ENCODE assay signal across 12 mouse cellular contexts in the genomic region with DNA sequence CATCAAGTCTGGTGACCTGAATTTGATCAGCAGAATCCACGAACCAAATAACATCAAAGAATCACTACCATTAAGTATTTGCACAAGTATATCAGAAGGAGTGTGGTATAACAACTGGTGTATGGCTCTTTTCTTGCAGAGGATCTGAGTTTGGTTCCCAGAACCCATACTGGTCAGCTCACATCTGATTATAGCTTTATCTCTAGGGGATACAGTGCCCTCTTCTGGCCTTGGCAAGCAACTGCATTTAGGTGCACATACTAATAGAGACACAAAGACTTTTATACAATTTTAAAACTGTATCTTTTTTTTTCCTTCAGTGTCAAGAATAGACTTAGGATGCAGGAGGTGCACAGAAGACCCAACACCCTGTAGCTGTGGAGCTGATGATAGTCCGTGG. TPM values are rescaled to one million over a fixed set of nuclear protein-coding genes. Genes with fewer than 3 reads are reported as not detected.
A peak's percentile ranks its signal among the peaks of the same experiment; 100 is the strongest.
DNase-seq lines count a peak whose midpoint lies in the region; ATAC-seq and TF ChIP-seq lines count a peak whose summit lies in the region.
"Had no signal": no experiment of that assay in that cellular context is flagged by ENCODE, and none has a peak within 500 bp of the region (broad histone marks: within the 10 kb centered on the region; RNA-seq: fewer than 3 reads in every experiment).

No protein-coding gene starts in this region.

- H3K27me3 ChIP-seq in liver, embryonic 14.5 days (ENCODE audit: control insufficient read depth, insufficient read depth, low read length): no peaks in the 10 kb centered on the region
- H3K27me3 ChIP-seq in liver, embryonic 12.5 days (replicated peaks): no peaks in the 10 kb centered on the region
- H3K27me3 ChIP-seq in midbrain, embryonic 16.5 days (ENCODE audit: control insufficient read depth, insufficient read depth, low read depth, low read length): no peaks in the 10 kb centered on the region

- H3K9me3 ChIP-seq in liver, embryonic 14.5 days (ENCODE audit: control insufficient read depth, low read length): no peaks in the 10 kb centered on the region
- H3K9me3 ChIP-seq in liver, embryonic 12.5 days (replicated peaks): no peaks in the 10 kb centered on the region
- no peaks in the 10 kb centered on the region for H3K9me3 ChIP-seq in midbrain, embryonic 16.5 days (replicated peaks; ENCODE audit: control insufficient read depth, low read length, poor library complexity, severe bottlenecking)

- WGBS in liver, embryonic 14.5 days (ENCODE audit: insufficient replicate concordance): 79% methylated on average over 2 of the region's 2 CpGs
- 89% methylated on average over 2 of the region's 2 CpGs for WGBS in liver, embryonic 12.5 days (ENCODE audit: insufficient replicate concordance)
- WGBS in midbrain, embryonic 16.5 days: 90% methylated on average over 2 of the region's 2 CpGs

- TF ChIP-seq CTCF in liver, embryonic 14.5 days (IDR thresholded peaks at IDR 0.05; ENCODE audit: low read depth): peak; percentile 55

- no peak overlapping the region for H3K27ac ChIP-seq in liver, embryonic 14.5 days
- no peak overlapping the region for H3K27ac ChIP-seq in liver, embryonic 12.5 days
- H3K27ac ChIP-seq in midbrain, embryonic 16.5 days (ENCODE audit: low read length): no peak overlapping the region

- peak; percentile 29 for DNase-seq in embryo, embryonic 10.5 days (ENCODE audit: low spot score)
- no peak for DNase-seq in embryo, embryonic 11 days
- no peak for DNase-seq in liver, embryonic 14.5 days (ENCODE audit: low read depth in 3 of 3, low spot score in 3 of 3)
- peak; percentile 56 for DNase-seq in NIH3T3 (ENCODE audit: low read depth)
- DNase-seq in spleen, postnatal 14 days (ENCODE audit: low spot score in 2 of 2): no peak
- DNase-seq in adrenal gland, adult (ENCODE audit: inconsistent age in 2 of 2, low spot score in 1 of 2): no peak
- DNase-seq: adrenal gland, postnatal 36 days; cerebellum, adult 9-10 months; kidney, postnatal 10 days; lung, postnatal 10 days had no signal

- no peak overlapping the region for H3K4me3 ChIP-seq in liver, embryonic 14.5 days (ENCODE audit: insufficient read depth in 1 of 2, low read depth in 2 of 2, low read length in 2 of 2)
- H3K4me3 ChIP-seq in liver, embryonic 12.5 days: no peak overlapping the region
- H3K4me3 ChIP-seq in midbrain, embryonic 16.5 days (ENCODE audit: low read depth, low read length): no peak overlapping the region

- H3K4me2 ChIP-seq in liver, embryonic 14.5 days (ENCODE audit: low read depth): no peak overlapping the region
- H3K4me2 ChIP-seq in liver, embryonic 12.5 days: no peak overlapping the region
- peak overlapping the region; percentile 81 for H3K4me2 ChIP-seq in midbrain, embryonic 16.5 days (ENCODE audit: low read length)

- TF ChIP-seq EP300 in liver, embryonic 14.5 days (IDR thresholded peaks at IDR 0.05; ENCODE audit: low read depth): no peak

- peaks cover 0 to 4% of the 10 kb centered on the region in 2 experiments; a peak in 2 of 4 replicates for H3K4me1 ChIP-seq in liver, embryonic 14.5 days (replicated peaks; ENCODE audit: control insufficient read depth in 2 of 2, insufficient read depth in 2 of 2, low read length in 1 of 2)
- H3K4me1 ChIP-seq in liver, embryonic 12.5 days: peaks cover 20% of the 10 kb centered on the region
- peaks cover 31% of the 10 kb centered on the region for H3K4me1 ChIP-seq in midbrain, embryonic 16.5 days (ENCODE audit: control insufficient read depth, insufficient read depth, low read length)

- H3K36me3 ChIP-seq in liver, embryonic 14.5 days (replicated peaks; ENCODE audit: control insufficient read depth, insufficient read depth, low read depth): peaks cover 5% of the 10 kb centered on the region
- H3K36me3 ChIP-seq in liver, embryonic 12.5 days: peaks cover 46% of the 10 kb centered on the region
- peaks cover 24% of the 10 kb centered on the region for H3K36me3 ChIP-seq in midbrain, embryonic 16.5 days (ENCODE audit: control insufficient read depth, insufficient read depth, low read length)

- ATAC-seq in liver, embryonic 14.5 days (ENCODE audit: insufficient read depth): no peak
- no peak for ATAC-seq in liver, embryonic 12.5 days
- ATAC-seq in midbrain, embryonic 16.5 days: no peak

- H3K9ac ChIP-seq in liver, embryonic 14.5 days (replicated peaks): no peak overlapping the region
- H3K9ac ChIP-seq in liver, embryonic 12.5 days: no peak overlapping the region
- no peak overlapping the region for H3K9ac ChIP-seq in midbrain, embryonic 16.5 days (ENCODE audit: low read depth, low read length)

RNA-seq across cellular contexts. Expression of gene Cyp51, which starts 2.8 kb away (rescaled TPM):
- 21.0 and 39.3 TPM in 2 replicates for polyA plus RNA-seq in liver, embryonic 14.5 days (2012; rRNA removed)
- polyA plus RNA-seq in liver, embryonic 14.5 days (2014; fragmentation: Nextera tagmentation; extraction: Ambion mirVana): 49.7 and 55.7 TPM in 2 replicates
- 54.8 and 61.2 TPM in 2 replicates for polyA plus RNA-seq in liver, embryonic 12.5 days (2016; fragmentation: Nextera tagmentation; extraction: Ambion mirVana)
- polyA plus RNA-seq in midbrain, embryonic 16.5 days (2015; fragmentation: Nextera tagmentation; extraction: Ambion mirVana): 170 and 173 TPM in 2 replicates

Comparison
In these comparisons a context has a peak if more than half of its experiments do, and no peak if none do; other contexts are left out.
1. DNase-seq: peak in embryo, embryonic 10.5 days (single experiment) and NIH3T3 (single experiment); none in embryo, embryonic 11 days (single experiment), liver, embryonic 14.5 days (0 of 3), spleen, postnatal 14 days (0 of 2) and adrenal gland, adult (0 of 2).